Mouse (Mus musculus) brain, embryonic 14.5 days (tissue): ENCODE data around the gene Ebf1.

Experiments
- CTCF ChIP-seq: fragments of 200-500 bp; IDR thresholded peaks from 2 replicates; pipeline ENCODE4 v1.5.1; 2012; ENCODE audit warnings: inconsistent platforms, mild to moderate bottlenecking, moderate library complexity, borderline replicate concordance; ENCODE audit not compliant: insufficient read depth, insufficient read length; ENCODE audit errors: extremely low read depth
- POLR2A ChIP-seq: fragments of 200-500 bp; IDR thresholded peaks from 2 replicates; pipeline ENCODE4 v1.6.1; 2012; ENCODE audit warnings: mild to moderate bottlenecking, inconsistent platforms, borderline replicate concordance; ENCODE audit not compliant: poor library complexity, insufficient read depth, insufficient read length, severe bottlenecking; ENCODE audit errors: extremely low read depth

DNA sequence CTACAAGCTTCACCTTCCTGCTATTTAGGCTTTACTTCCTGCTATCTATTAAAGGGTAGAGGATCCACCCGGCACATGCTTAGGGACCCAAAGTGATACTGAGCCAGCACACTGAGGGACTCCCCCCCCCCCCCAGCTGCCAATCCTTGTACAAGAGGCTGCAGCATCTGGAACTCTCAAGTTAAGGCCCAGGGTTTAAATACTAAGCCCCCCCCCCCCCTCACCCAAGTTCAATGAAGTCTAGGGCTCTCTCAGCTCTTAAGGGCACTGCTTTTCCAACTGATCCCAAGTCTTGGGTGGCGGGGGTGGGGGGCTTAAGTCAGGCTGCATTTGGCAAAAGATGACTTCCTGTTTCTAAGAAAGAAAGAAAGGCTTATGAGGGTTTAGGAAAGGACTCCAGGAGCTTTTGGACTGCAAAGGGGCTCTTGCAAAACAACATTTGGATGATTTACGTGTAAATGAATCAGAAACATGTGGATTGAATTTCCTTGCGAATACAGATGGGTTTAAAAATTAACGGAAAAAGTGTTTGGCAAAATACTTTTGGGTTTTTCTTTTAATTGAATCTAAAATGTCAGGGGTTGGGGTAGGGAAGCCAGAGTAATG is 385.7 kb downstream of the Ebf1 start:
- TF ChIP-seq POLR2A (no peak), CTCF (no peak)
